Mouse (Mus musculus) liver, embryonic 16.5 days (tissue): Measurements from ENCODE around the gene Sugct. TPM values are rescaled to one million over a fixed set of nuclear protein-coding genes. Genes with fewer than 3 reads are reported as not detected.

Experiments
- ATAC-seq: fragments of 200-750 bp; cut with Nextera tagmentation; 2 replicates; pipeline ENCODE4 v1.8.0; 2017; ENCODE audit warnings: low read depth, mild to moderate bottlenecking, moderate number of reproducible peaks, moderate library complexity
- H3K27ac ChIP-seq: fragments of 300-500 bp; sonication (generic); 2 replicates; pipeline ENCODE4 v1.5.1; 2014; ENCODE audit warnings: mild to moderate bottlenecking, low read length
- H3K27me3 ChIP-seq: fragments of 300-500 bp; sonication (generic); 2 replicates; pipeline ENCODE4 v1.6.1; 2014; ENCODE audit warnings: low read depth, low read length, mixed read lengths; ENCODE audit not compliant: control insufficient read depth, insufficient read depth
- H3K36me3 ChIP-seq: fragments of 300-500 bp; sonication (generic); 2 replicates; pipeline ENCODE4 v1.6.1; 2014; ENCODE audit warnings: mild to moderate bottlenecking; ENCODE audit not compliant: control insufficient read depth, insufficient read depth
- H3K4me1 ChIP-seq: fragments of 300-500 bp; sonication (generic); 2 replicates; pipeline ENCODE4 v1.6.1; 2014; ENCODE audit warnings: low read depth, low read length, mixed read lengths; ENCODE audit not compliant: control insufficient read depth
- H3K4me2 ChIP-seq: fragments of 300-500 bp; sonication (generic); 2 replicates; pipeline ENCODE4 v1.6.1; 2014; ENCODE audit warnings: low read depth, low read length, mixed read lengths
- H3K4me3 ChIP-seq: fragments of 300-500 bp; sonication (generic); 2 replicates; pipeline ENCODE4 v1.5.1; 2014; ENCODE audit warnings: low read depth, mild to moderate bottlenecking, low read length
- H3K9ac ChIP-seq: fragments of 300-500 bp; sonication (generic); 2 replicates; pipeline ENCODE4 v1.6.1; 2014; ENCODE audit warnings: low read depth, low read length
- H3K9me3 ChIP-seq: fragments of 300-500 bp; sonication (generic); replicated peaks from 2 replicates; pipeline ENCODE4 v1.6.1; 2016; ENCODE audit warnings: low read length; ENCODE audit not compliant: control insufficient read depth
- WGBS: fragments of 180-500 bp; shearing (Covaris S2); extraction: QIAGEN DNeasy Blood & Tissue Kit; methylation state at CpG from one replicate; pipeline ENCODE4 v1.1.7; 2014; ENCODE audit not compliant: insufficient replicate concordance; 5-methylcytosine and 5-hydroxymethylcytosine counted together
- polyA plus RNA-seq: library from polyadenylated mRNA; unstranded; fragments of >200 nt; fragmentation: Nextera tagmentation; extraction: Ambion mirVana; gene quantifications from 2 replicates; pipeline ENCODE4 v1.2.1, GENCODE M21; 2015

The Sugct gene
- polyA plus RNA-seq, 1 experiment from 2014 or later, result 5.6 TPM

DNA sequence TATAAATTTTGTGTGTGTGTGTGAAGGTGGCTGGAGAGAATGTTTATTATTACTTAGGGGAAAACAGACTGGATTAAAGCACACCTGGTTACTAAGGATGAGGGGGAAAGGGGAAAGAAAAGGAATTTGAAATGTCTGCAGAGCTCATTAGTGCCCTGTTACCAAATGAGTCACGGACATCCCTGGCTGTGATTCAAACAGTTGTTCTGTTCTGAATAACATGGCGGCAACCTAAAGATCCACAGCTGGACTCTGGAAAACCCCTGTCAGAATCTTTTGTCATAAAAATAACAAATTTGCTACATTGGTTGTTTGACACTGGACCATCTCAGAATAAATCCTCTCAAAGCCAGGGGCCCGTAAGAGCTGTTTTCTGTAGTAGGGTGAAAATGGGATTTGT, 530.6 kb downstream of the Sugct start:
- H3K27ac ChIP-seq, result no peak overlapping the region
- H3K9me3 ChIP-seq, result no peaks in the 10 kb centered on the region
- no peak overlapping the region for H3K9ac ChIP-seq
- H3K27me3 ChIP-seq, result no peaks in the 10 kb centered on the region
- H3K36me3 ChIP-seq, result no peaks in the 10 kb centered on the region
- no peaks in the 10 kb centered on the region for H3K4me1 ChIP-seq
- no peak overlapping the region for H3K4me2 ChIP-seq
- 70% methylated on average over 3 of the region's 3 CpGs for WGBS
- no peak for ATAC-seq
- H3K4me3 ChIP-seq, result no peak overlapping the region

DNA sequence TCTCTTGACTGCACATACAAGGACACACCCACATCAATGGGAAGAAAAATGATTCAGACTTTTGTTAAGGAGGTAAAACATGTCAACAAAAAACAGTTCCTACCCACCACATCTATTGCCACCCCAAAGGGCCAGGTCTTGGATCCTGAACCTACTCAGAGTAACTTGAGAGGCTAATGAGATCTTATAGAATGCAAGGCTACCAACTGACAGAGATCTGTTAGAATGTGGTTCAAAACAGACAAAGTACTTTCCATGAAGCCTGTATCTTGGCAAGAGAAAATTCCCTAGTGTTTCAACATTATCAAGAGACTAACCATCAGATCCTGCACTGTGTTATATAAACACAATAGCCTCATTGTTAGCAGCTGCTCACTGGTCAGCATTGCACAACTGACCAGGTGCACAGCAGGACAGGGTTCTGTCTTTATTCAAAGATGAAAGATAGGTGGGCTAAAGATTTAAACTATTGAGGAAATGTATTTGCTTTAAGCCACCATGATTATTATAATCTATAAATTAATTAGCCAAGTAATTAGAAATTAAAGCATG, 548.8 kb downstream of the Sugct start:
- H3K36me3 ChIP-seq, result no peaks in the 10 kb centered on the region
- ATAC-seq, result no peak
- no peak overlapping the region for H3K9ac ChIP-seq
- H3K4me1 ChIP-seq, result no peaks in the 10 kb centered on the region
- H3K4me3 ChIP-seq, result no peak overlapping the region
- no peaks in the 10 kb centered on the region for H3K9me3 ChIP-seq
- no peaks in the 10 kb centered on the region for H3K27me3 ChIP-seq
- no peak overlapping the region for H3K4me2 ChIP-seq
- no peak overlapping the region for H3K27ac ChIP-seq

DNA sequence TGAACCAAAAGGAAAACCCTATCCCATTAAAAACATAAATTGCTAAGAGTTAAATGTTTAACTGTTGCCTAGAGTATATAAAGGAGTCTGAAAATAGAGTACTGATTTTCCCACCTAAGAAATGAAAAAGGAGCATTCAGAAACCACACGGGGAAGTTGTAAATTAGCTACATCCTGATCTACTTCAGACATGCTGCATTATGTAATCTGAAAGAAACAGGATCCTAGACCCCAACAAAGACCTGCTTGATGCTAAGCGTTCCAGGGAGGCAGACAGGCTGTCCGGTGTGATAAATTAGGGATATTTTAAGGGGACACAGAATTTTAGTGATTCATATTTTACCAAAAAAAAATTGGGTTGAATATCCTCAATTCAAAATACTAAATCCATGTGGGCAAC, 579.3 kb downstream of the Sugct start:
- no peak overlapping the region for H3K9ac ChIP-seq
- 17% methylated on average over 3 of the region's 3 CpGs for WGBS
- no peaks in the 10 kb centered on the region for H3K9me3 ChIP-seq
- H3K4me3 ChIP-seq, result no peak overlapping the region
- H3K36me3 ChIP-seq, result no peaks in the 10 kb centered on the region
- ATAC-seq, result no peak
- H3K4me2 ChIP-seq, result no peak overlapping the region
- H3K4me1 ChIP-seq, result no peaks in the 10 kb centered on the region
- H3K27ac ChIP-seq, result no peak overlapping the region
- H3K27me3 ChIP-seq, result no peaks in the 10 kb centered on the region

DNA sequence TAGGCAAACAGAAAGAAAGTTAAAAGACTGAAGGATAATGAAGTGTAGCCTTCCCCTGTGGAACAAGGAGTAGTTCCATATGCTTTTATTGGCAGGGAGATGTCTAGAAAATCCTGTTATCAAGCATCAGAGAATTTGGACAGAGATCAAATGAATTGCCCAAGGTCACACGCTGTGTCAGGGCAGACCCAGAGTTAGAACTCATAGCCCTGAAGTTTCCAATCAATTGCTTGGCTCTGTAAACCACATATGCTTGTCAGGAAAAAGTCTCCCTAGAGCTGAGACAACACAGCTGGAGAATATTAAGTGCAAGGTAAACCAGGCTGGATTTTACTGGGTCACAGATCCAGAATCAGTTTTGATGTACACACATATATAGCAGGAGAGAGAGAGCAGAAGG, 593.0 kb downstream of the Sugct start:
- no peaks in the 10 kb centered on the region for H3K4me1 ChIP-seq
- 65% methylated on average over 1 of the region's 1 CpGs for WGBS
- H3K4me2 ChIP-seq, result no peak overlapping the region
- H3K36me3 ChIP-seq, result no peaks in the 10 kb centered on the region
- H3K9me3 ChIP-seq, result no peaks in the 10 kb centered on the region
- no peaks in the 10 kb centered on the region for H3K27me3 ChIP-seq
- H3K27ac ChIP-seq, result no peak overlapping the region
- no peak overlapping the region for H3K4me3 ChIP-seq
- H3K9ac ChIP-seq, result no peak overlapping the region
- no peak for ATAC-seq

DNA sequence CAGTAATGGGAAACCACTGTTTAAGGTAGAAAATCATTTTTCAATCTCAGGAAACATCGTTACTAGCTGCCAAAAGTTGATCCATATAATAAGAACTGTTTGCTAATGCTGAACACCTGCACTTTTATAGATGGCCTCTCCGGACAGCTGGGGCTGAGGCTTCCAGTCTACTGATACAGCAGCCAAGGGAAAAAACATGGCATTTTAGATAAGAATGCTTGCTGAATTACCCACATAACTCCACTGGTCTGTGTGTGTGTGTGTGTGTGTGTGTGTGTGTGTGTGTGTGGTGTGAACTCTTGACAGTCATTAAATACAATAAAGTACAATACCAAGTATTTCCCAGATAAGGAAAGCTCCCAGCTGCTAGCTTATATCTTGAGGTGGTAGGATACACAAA, 608.8 kb downstream of the Sugct start:
- H3K4me3 ChIP-seq, result no peak overlapping the region
- no peak overlapping the region for H3K27ac ChIP-seq
- 33% methylated on average over 2 of the region's 2 CpGs for WGBS
- H3K9ac ChIP-seq, result no peak overlapping the region
- ATAC-seq, result no peak
- H3K9me3 ChIP-seq, result no peaks in the 10 kb centered on the region
- no peak overlapping the region for H3K4me2 ChIP-seq
- H3K4me1 ChIP-seq, result no peaks in the 10 kb centered on the region
- H3K36me3 ChIP-seq, result no peaks in the 10 kb centered on the region
- no peaks in the 10 kb centered on the region for H3K27me3 ChIP-seq

DNA sequence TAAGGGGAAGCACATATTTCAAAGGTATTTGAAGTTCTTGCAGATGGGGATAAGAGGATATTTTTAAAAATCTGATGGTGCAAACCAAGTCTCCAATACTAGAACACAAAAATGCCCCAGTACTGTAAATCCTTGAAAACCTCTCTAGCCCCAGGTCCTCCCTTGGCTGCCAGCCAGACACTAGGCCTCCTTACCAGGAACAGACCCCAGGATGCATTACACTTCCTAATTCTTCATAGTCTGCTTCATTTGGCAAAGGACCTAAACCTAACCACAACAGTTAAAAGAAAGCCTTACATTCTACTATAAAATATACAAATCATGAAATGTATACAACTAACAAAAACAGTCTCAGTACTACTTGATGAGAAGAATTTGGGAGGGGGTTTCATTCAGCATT, 609.2 kb downstream of the Sugct start:
- no peaks in the 10 kb centered on the region for H3K36me3 ChIP-seq
- no peaks in the 10 kb centered on the region for H3K9me3 ChIP-seq
- no peaks in the 10 kb centered on the region for H3K27me3 ChIP-seq
- no peak overlapping the region for H3K27ac ChIP-seq
- no peak for ATAC-seq
- H3K9ac ChIP-seq, result no peak overlapping the region
- no peaks in the 10 kb centered on the region for H3K4me1 ChIP-seq
- H3K4me2 ChIP-seq, result no peak overlapping the region
- no peak overlapping the region for H3K4me3 ChIP-seq

DNA sequence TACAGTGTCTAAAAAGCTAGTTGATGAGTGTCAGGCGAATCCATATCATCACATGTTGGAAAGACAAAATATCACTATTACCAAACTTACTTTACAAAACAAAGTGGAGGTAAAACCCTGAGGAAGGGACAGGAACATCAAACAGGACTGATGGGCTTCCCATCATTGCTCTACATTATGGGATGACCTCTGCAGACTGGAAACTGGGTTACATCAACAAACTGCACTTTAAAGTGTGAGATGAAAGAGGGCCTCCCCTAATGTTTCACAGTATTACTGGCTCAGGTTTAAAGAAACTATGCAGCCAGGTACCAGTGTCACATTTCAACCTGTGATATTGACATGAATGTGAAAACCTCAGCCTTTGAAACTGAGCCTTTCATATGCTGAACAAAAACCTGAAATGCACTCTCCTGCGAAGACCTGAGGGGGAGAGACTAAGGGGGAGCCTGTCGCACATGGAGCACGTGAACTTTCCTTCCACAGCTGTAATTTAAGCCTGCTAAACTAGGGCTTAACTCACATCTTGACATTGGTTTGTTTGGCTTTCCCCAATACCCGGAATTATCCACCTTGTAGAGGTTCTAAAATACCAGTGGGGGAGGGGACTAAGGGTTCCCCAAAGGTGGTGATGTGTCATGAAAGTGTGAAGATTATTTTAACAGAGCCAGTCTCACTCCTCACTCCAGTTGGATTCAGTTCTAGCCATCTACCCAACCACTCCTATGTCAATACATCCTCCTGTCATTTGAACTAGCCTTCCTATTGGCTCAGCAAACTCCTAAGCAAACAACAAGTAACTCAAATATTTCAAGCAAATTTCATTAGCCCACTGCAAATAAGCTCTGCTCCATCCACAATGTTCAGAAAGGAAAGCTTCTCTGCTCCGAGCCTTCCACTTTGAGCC, 610.2 kb downstream of the Sugct start:
- Histone ChIP-seq H3K27me3 (no peaks in the 10 kb centered on the region), H3K4me2 (no peak overlapping the region), H3K9ac (no peak overlapping the region), H3K36me3 (no peaks in the 10 kb centered on the region), H3K4me3 (no peak overlapping the region), H3K4me1 (no peaks in the 10 kb centered on the region), H3K27ac (no peak overlapping the region), H3K9me3 (no peaks in the 10 kb centered on the region)
- 40% methylated on average over 6 of the region's 6 CpGs for WGBS
- no peak for ATAC-seq

DNA sequence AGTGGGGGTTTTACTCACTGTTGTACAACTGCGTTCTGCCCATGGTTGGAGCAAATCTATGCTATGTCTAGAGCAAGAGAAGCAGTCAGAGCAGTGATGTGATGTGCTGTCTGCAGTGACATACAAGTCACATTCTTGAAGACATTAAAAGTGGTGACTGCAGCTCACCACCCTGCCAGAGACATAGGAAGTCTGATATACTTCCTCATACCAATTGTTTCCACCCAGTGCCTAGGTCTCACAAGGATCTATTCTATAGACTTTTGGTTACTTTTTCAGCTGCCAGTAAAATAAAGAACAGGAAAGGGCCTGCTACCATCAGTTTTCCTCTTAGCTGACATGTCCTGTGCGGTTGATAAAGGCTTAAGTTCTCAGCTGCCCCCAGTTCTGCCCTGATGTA, 613.7 kb downstream of the Sugct start:
- no peak overlapping the region for H3K4me3 ChIP-seq
- no peaks in the 10 kb centered on the region for H3K36me3 ChIP-seq
- 28% methylated on average over 2 of the region's 2 CpGs for WGBS
- H3K27me3 ChIP-seq, result no peaks in the 10 kb centered on the region
- no peak for ATAC-seq
- H3K4me2 ChIP-seq, result no peak overlapping the region
- H3K4me1 ChIP-seq, result no peaks in the 10 kb centered on the region
- no peak overlapping the region for H3K9ac ChIP-seq
- H3K9me3 ChIP-seq, result no peaks in the 10 kb centered on the region
- H3K27ac ChIP-seq, result no peak overlapping the region

DNA sequence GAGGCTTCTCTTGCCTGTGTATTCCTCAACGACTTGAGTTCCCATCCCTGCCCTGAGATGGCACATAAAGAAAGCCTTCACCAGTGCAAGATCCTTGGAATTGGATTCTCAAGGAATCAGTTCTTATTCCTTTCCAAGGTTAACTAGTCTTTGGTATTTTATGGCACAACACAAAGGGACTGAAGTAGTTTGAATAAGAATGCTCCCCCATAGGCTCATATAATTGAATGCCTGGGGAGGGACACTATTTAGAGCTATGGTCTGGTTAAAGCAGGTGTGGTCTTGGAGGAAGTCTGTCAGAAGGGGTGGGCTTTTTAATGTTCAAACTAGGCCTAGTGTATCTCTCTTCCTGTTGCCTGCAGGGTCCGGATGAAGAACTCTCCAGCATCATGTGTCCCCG, 629.8 kb downstream of the Sugct start:
- Histone ChIP-seq H3K9ac (no peak overlapping the region), H3K4me2 (no peak overlapping the region), H3K4me3 (no peak overlapping the region), H3K9me3 (no peaks in the 10 kb centered on the region), H3K4me1 (no peaks in the 10 kb centered on the region), H3K27ac (no peak overlapping the region), H3K36me3 (no peaks in the 10 kb centered on the region), H3K27me3 (no peaks in the 10 kb centered on the region)
- ATAC-seq, result no peak
- 53% methylated on average over 3 of the region's 3 CpGs for WGBS
